Mouse (Mus musculus) liver, adult 2 months (tissue): ENCODE measurements around the gene 1700012B07Rik.

Source experiments
- CTCF ChIP-seq: fragments of 200-500 bp; IDR thresholded peaks from 2 replicates; pipeline ENCODE4 v1.5.1; 2011; ENCODE audit warnings: low read depth, low read length, control low read depth
- POLR2A ChIP-seq: fragments of 200-500 bp; IDR thresholded peaks from 2 replicates; pipeline ENCODE4 v1.6.1; 2011; ENCODE audit warnings: low read length, control low read depth; ENCODE audit not compliant: insufficient read depth; ENCODE audit errors: extremely low read depth

GRCm38 (mm10) chr11:109853228-109853966 is 25.6 kb upstream of the 1700012B07Rik start:
- no peak for TF ChIP-seq CTCF
- no peak for TF ChIP-seq POLR2A
